Mouse (Mus musculus) testis, postnatal 10 days (tissue): ENCODE results near the gene Cd276.

Experiments used
- DNase-seq: peaks from one replicate; pipeline ENCODE4 v3.0.0; 2021; ENCODE audit warnings: low spot score

Cd276 gene

GRCm38 (mm10) chr9:58550928-58551327 is 4.3 kb downstream of the Cd276 start:
- no peak for DNase-seq

GRCm38 (mm10) chr9:58549694-58550093 is 5.5 kb downstream of the Cd276 start:
- no peak for DNase-seq

DNA sequence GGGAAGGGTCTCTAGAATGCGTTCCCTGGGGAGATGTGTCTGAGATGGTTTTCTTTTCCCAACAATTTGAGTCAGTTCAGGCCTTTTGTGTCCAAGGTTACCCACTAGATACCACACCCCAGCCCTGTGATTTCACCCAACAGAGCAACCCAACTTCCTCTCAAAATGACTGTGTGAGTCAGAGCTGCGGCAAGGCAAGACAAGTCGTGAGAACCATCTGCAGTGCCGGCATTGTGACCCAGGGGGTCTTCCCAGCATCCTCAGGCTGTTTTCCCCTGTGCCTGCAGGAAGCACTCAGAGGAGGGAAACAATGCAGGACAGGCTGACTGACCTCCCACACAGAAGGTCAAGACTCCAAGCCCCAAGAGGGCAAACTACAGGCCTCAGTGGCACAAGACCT is 6.3 kb downstream of the Cd276 start:
- DNase-seq, result no peak

GRCm38 (mm10) chr9:58546630-58547360 is 8.4 kb downstream of the Cd276 start:
- DNase-seq, result no peak

- no peak for DNase-seq
Observed at GRCm38 (mm10) chr9:58545428-58545827, 9.8 kb downstream of the Cd276 start.

DNA sequence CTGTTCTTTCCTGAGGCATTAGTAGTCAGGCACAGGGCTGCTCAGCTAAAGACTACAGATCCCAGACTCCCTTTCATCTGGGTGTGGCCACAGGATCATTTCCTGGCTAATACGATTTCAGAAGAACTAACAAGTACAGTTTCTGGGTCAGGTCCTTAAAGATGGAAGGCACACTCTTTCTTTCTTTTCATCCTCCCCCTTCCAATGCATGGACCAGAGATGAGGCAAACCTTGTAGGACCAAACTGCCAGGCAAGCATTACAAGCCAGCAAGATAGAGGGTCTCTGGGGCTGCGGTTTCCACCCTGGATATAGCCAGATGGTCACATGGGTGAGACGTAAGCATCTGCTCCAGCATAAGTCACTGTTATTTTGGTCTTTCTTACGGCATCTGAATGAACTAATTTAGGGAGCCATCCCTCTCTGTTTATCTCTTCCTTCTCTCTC is 10.3 kb downstream of the Cd276 start:
- DNase-seq, result no peak

GRCm38 (mm10) chr9:58541895-58542338 is 13.3 kb downstream of the Cd276 start:
- DNase-seq, result peak; percentile 82

- DNase-seq, result peak; percentile 53
Observed at GRCm38 (mm10) chr9:58539886-58540285, 15.4 kb downstream of the Cd276 start.

DNA sequence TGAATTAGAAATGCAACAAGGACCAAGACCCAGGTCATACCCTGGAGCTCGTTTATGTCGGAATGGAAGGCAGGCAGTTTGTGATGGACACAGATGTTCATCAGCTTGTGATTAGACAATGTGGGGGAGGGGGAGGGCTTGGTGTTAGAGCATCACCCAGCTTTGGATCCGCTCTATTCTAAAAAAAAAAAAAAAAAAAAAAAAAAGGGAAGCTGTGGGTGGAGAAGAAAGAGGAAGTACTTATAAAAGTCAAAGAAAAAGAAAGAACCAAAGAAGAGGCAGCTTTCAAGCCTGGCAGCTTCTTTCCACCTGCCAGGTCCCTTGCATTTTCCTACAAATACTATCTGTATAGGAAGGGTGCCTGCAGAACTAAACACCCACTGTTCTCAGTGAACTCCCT is 17.5 kb downstream of the Cd276 start:
- DNase-seq, result no peak

- peak; percentile 51 for DNase-seq
Observed at GRCm38 (mm10) chr9:58535447-58536134, 19.6 kb downstream of the Cd276 start.

DNA sequence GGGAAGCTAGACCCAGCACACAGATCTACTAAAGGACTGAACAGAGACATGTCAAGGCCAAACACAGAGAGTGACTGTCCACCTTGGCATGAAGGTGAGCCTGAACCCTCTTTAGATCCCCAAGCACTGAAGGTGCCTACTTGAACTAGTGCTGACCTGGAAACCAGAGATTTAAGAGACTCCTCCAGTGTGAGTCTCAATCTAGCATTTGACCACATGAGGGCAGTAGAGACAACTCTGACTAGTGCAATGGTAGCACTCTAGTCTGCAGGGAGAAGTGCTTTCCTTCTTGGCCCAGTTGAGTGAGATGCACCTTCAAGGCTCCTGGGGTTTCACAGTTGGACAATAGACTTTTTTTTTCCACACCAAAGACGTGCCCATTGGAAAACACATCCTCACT is 20.5 kb downstream of the Cd276 start:
- DNase-seq, result peak; percentile 53

- no peak for DNase-seq
Observed at GRCm38 (mm10) chr9:58533322-58533721, 21.9 kb downstream of the Cd276 start.

DNA sequence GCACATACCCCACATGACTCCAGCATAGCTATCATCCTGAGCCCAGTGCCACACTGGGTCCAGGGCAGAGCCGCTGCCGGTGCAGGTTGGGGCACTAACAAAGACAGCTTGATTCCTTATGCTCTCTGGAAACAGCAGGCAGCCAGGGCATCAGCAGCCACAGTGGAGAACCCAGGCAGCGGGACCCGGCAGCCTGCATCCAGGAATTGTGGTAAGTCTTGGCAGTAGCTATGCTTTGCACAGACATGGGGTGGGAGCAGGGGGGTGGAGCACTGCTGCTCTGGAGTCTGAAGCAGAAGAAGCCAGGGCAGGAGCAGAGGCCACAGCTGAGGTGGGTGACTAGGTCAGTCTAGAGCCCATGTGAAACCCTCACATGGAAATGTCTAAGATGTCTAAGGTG is 23.0 kb downstream of the Cd276 start:
- DNase-seq, result no peak

GRCm38 (mm10) chr9:58530407-58530806 is 24.8 kb downstream of the Cd276 start:
- no peak for DNase-seq

GRCm38 (mm10) chr9:58527841-58528240 is 27.4 kb downstream of the Cd276 start:
- no peak for DNase-seq

DNA sequence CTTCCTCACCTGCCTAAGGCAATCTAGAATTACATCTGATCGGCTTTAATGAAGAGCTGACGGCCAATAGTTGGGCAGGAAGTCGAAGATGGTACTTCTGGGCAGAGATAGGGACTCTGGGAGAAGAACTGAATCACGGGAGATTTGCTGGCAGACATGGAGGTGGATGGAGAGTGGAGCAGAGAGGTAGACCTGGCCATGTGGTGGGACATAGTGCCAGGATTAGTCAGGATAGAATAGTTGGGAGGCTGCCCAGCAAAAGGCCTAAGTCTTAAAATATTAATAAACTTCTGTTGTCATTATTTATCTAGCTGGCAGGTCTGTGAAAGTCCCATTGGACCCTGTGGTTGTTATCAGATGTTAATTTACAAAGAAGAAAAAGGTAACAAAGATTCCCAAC is 30.1 kb downstream of the Cd276 start:
- no peak for DNase-seq

DNA sequence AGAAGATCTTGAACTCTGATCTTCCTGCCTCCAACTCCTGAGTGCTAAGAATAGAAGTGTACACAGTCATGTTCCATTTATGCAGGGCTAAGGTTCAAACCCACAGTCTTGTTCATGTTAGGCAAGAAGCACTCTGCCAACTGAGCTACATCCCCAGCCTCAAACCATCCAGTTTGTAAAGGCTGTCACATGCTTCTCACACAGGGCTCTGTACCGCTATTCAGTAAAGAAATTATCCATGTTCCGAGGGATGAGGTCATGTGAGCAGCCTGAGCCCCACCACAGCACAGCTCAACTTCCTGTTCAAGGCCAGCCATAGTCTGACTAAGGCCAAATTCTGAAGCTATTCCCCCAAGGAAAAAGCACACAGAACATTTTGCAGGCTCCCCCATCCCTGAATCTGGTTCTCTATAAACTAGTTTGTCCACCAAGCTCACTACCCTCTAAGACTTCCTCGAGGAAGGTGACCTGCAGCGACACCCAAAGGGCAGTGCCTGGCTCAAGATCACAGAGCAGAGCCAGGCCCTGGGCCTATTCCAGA is 33.3 kb downstream of the Cd276 start:
- DNase-seq, result no peak

DNA sequence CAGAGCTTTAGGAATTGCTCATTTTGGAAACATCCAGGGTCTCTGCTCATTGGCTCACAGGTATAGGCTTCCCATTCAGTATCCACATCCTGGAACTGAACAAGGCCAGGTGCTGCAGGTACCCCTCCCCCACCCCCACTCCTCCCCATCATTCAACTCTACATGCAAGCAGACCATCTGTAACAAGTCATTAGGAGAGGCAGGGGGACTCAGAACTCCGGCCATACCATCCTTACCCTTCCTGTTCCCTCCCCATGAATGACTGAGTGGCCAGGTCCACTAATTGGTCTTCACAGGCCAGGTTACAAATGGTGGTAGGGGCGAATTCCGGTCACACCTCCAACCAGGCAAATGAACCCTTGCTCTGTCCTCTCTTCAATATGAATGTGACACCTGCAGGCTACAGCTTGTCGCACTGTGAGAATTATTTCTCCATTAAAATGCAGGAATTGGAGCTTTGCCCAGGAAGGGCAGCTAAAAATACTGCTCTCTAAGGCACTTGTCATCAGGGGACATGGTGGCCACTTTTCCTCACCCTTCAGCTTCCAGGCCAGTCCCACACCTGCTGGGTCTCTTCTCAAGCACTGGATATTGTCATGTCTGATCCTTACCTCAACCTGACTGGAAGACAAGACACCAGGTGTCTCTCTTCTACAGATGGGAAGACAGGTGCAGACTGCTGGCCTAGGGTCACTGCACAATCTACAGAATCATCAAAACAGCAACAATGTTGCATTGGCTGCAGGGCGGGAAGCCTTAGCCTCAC is 34.2 kb downstream of the Cd276 start:
- DNase-seq, result no peak

GRCm38 (mm10) chr9:58519953-58520352 is 35.3 kb downstream of the Cd276 start:
- DNase-seq, result no peak

GRCm38 (mm10) chr9:58517866-58518750 is 37.1 kb downstream of the Cd276 start:
- no peak for DNase-seq

- no peak for DNase-seq
Observed at GRCm38 (mm10) chr9:58516480-58516879, 38.8 kb downstream of the Cd276 start.

GRCm38 (mm10) chr9:58513749-58514148 is 41.5 kb downstream of the Cd276 start:
- no peak for DNase-seq
